In the genomic region with DNA sequence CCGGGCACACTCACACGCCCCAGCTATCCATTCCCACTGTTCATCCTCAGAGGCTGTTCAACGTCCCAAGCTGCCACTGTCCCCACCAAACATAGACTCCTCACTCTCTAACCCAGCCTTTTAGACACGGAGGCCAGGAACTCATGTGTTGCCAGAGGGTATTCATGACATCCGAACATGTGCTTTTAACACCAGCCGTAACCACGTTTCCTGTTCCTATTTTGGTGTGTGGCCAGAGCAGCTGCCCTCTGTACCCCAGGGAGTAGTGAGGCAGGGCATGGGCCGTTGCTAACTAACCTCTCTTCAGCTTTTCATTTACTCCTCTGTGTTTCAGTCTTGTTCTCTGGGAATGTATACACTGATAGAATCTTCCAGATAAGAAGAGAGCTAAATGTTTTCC, we compare ENCODE assay signal across 12 mouse cellular contexts.
A peak's percentile ranks its signal among the peaks of the same experiment; 100 is the strongest.
DNase-seq lines count a peak whose midpoint lies in the region; ATAC-seq and TF ChIP-seq lines count a peak whose summit lies in the region.
"Had no signal": no experiment of that assay in that cellular context is flagged by ENCODE, and none has a peak within 500 bp of the region (broad histone marks: within the 10 kb centered on the region; RNA-seq: fewer than 3 reads in every experiment).

No protein-coding gene starts in this region.

- H3K27ac ChIP-seq in kidney, embryonic 16.5 days (ENCODE audit: low read length), result no peak overlapping the region; the same call in 1 of the 2 replicates
- H3K27ac ChIP-seq in bone marrow, adult 2 months (ENCODE audit: control insufficient read depth, insufficient read depth, low read depth, low read length, poor library complexity), result peak overlapping the region; percentile 60
- no peak overlapping the region for H3K27ac ChIP-seq in midbrain, embryonic 11.5 days (ENCODE audit: low read depth, low read length)
- no peak overlapping the region for H3K27ac ChIP-seq in forebrain, postnatal 0 days (ENCODE audit: low read depth, low read length)
- H3K27ac ChIP-seq: embryonic facial prominence, embryonic 12.5 days; kidney, postnatal 0 days; neural tube, embryonic 12.5 days had no signal

- no peaks in the 10 kb centered on the region for H3K9me3 ChIP-seq in kidney, embryonic 16.5 days (ENCODE audit: low read length)
- H3K9me3 ChIP-seq in midbrain, embryonic 11.5 days (ENCODE audit: control insufficient read depth, low read length), result no peaks in the 10 kb centered on the region
- no peaks in the 10 kb centered on the region for H3K9me3 ChIP-seq in forebrain, postnatal 0 days (ENCODE audit: low read length)
- H3K9me3 ChIP-seq: embryonic facial prominence, embryonic 12.5 days; neural tube, embryonic 12.5 days had no signal

- H3K4me1 ChIP-seq in kidney, embryonic 16.5 days (ENCODE audit: insufficient read depth, low read length), result no peaks in the 10 kb centered on the region; the same call in 1 of the 2 replicates
- H3K4me1 ChIP-seq in bone marrow, adult 2 months (ENCODE audit: control insufficient read depth, insufficient read depth, low read length), result no peaks in the 10 kb centered on the region; the same call in none of the 2 replicates
- H3K4me1 ChIP-seq in midbrain, embryonic 11.5 days (ENCODE audit: control insufficient read depth, insufficient read depth, low read length), result no peaks in the 10 kb centered on the region
- no peaks in the 10 kb centered on the region for H3K4me1 ChIP-seq in forebrain, postnatal 0 days (ENCODE audit: insufficient read depth)

- H3K9ac ChIP-seq in kidney, embryonic 16.5 days (replicated peaks; ENCODE audit: low read length), result no peak overlapping the region
- H3K9ac ChIP-seq in midbrain, embryonic 11.5 days (ENCODE audit: low read length), result no peak overlapping the region
- no peak overlapping the region for H3K9ac ChIP-seq in forebrain, postnatal 0 days
- H3K9ac ChIP-seq: embryonic facial prominence, embryonic 12.5 days; neural tube, embryonic 12.5 days had no signal

- no peak overlapping the region for H3K4me2 ChIP-seq in kidney, embryonic 16.5 days (replicated peaks; ENCODE audit: low read depth, low read length)
- no peak overlapping the region for H3K4me2 ChIP-seq in midbrain, embryonic 11.5 days
- H3K4me2 ChIP-seq in forebrain, postnatal 0 days (ENCODE audit: low read depth), result no peak overlapping the region
- H3K4me2 ChIP-seq: embryonic facial prominence, embryonic 12.5 days; neural tube, embryonic 12.5 days had no signal

- no peaks in the 10 kb centered on the region for H3K27me3 ChIP-seq in kidney, embryonic 16.5 days (ENCODE audit: insufficient read depth, low read length)
- no peaks in the 10 kb centered on the region for H3K27me3 ChIP-seq in splenic B cell, adult 2 months (ENCODE audit: control insufficient read depth, insufficient read depth, low read length, poor library complexity, severe bottlenecking)
- H3K27me3 ChIP-seq in midbrain, embryonic 11.5 days (ENCODE audit: control insufficient read depth, insufficient read depth, low read length), result no peaks in the 10 kb centered on the region
- no peaks in the 10 kb centered on the region for H3K27me3 ChIP-seq in forebrain, postnatal 0 days (ENCODE audit: insufficient read depth, low read length)
- H3K27me3 ChIP-seq: embryonic facial prominence, embryonic 12.5 days; neural tube, embryonic 12.5 days had no signal

- no peak for DNase-seq in kidney, postnatal 10 days
- DNase-seq in splenic B cell, adult 2 months (ENCODE audit: low read depth, low spot score), result peak; percentile 84
- DNase-seq in midbrain, embryonic 11.5 days (ENCODE audit: low spot score, missing footprints), result no peak
- no peak for DNase-seq in forebrain, postnatal 0 days
- DNase-seq: heart, postnatal 36 days had no signal

- no peak overlapping the region for H3K4me3 ChIP-seq in kidney, embryonic 16.5 days (ENCODE audit: low read length)
- no peak overlapping the region for H3K4me3 ChIP-seq in bone marrow, adult 2 months (replicated peaks; ENCODE audit: control insufficient read depth, low read depth, low read length)
- H3K4me3 ChIP-seq in midbrain, embryonic 11.5 days (ENCODE audit: low read depth, low read length), result no peak overlapping the region
- H3K4me3 ChIP-seq in forebrain, postnatal 0 days (ENCODE audit: low read depth, low read length), result no peak overlapping the region
- H3K4me3 ChIP-seq: embryonic facial prominence, embryonic 12.5 days; neural tube, embryonic 12.5 days had no signal

- no peak for TF ChIP-seq CTCF in bone marrow, adult 2 months (IDR thresholded peaks at IDR 0.05; ENCODE audit: control insufficient read depth, insufficient read depth, low read length)
- TF ChIP-seq CTCF in forebrain, postnatal 0 days (IDR thresholded peaks at IDR 0.05; ENCODE audit: low read depth), result no peak

- WGBS in kidney, embryonic 16.5 days, result 37% methylated on average over 8 of the region's 8 CpGs
- WGBS in bone marrow, adult 2 months, result 5% methylated on average over 8 of the region's 8 CpGs
- WGBS in midbrain, embryonic 11.5 days, result 73% methylated on average over 8 of the region's 8 CpGs
- 81% methylated on average over 8 of the region's 8 CpGs for WGBS in forebrain, postnatal 0 days

- H3K36me3 ChIP-seq in kidney, embryonic 16.5 days (ENCODE audit: insufficient read depth, low read length), result no peaks in the 10 kb centered on the region
- H3K36me3 ChIP-seq in splenic B cell, adult 2 months (ENCODE audit: control insufficient read depth, insufficient read depth, low read length, poor library complexity, severe bottlenecking), result no peaks in the 10 kb centered on the region
- no peaks in the 10 kb centered on the region for H3K36me3 ChIP-seq in midbrain, embryonic 11.5 days (ENCODE audit: control insufficient read depth, insufficient read depth, low read length)
- no peaks in the 10 kb centered on the region for H3K36me3 ChIP-seq in forebrain, postnatal 0 days (ENCODE audit: insufficient read depth)
- H3K36me3 ChIP-seq: embryonic facial prominence, embryonic 12.5 days; neural tube, embryonic 12.5 days had no signal

- no peak for TF ChIP-seq POLR2A in bone marrow, adult 2 months (IDR thresholded peaks at IDR 0.05; ENCODE audit: borderline replicate concordance, control insufficient read depth, low read depth, low read length)

- 0 out of 2 replicates have a peak, but pooled peaks have one; percentile 44 for ATAC-seq in kidney, embryonic 16.5 days (ENCODE audit: low FRiP score, low TSS enrichment)
- ATAC-seq in hematopoietic stem cell, adult 5-6 weeks (replicated peaks in 1 of 2; ENCODE audit: insufficient read depth in 1 of 2, low FRiP score in 2 of 2, low TSS enrichment in 1 of 2, low read depth in 1 of 2, poor library complexity in 2 of 2, severe bottlenecking in 2 of 2), result peak; percentile 76 to 85
- no peak for ATAC-seq in midbrain, embryonic 11.5 days (ENCODE audit: low FRiP score)
- no peak for ATAC-seq in forebrain, postnatal 0 days
- no peak for ATAC-seq in frontal cortex, adult (ENCODE audit: low TSS enrichment)

Comparison
In these comparisons a context has a peak if more than half of its experiments do, and no peak if none do; other contexts are left out.
1. ATAC-seq: peak in kidney, embryonic 16.5 days (single experiment) and hematopoietic stem cell, adult 5-6 weeks (2 of 2); none in midbrain, embryonic 11.5 days (single experiment), forebrain, postnatal 0 days (single experiment) and frontal cortex, adult (single experiment).